Mouse (Mus musculus) hindbrain, embryonic 12.5 days (tissue): ENCODE results near the gene Gna15. TPM values are rescaled to one million over a fixed set of nuclear protein-coding genes. Genes with fewer than 3 reads are reported as not detected.

Experiments used
- ATAC-seq: fragments of 200-750 bp; cut with Nextera tagmentation; 2 replicates; pipeline ENCODE4 v1.8.0; 2017; ENCODE audit warnings: moderate TSS enrichment; ENCODE audit not compliant: low FRiP score
- H3K27ac ChIP-seq: fragments of 300-500 bp; sonication (generic); 2 replicates; pipeline ENCODE4 v1.5.1; 2016; ENCODE audit warnings: mild to moderate bottlenecking
- H3K27me3 ChIP-seq: fragments of 300-500 bp; sonication (generic); 2 replicates; pipeline ENCODE4 v1.6.1; 2016; ENCODE audit warnings: mild to moderate bottlenecking
- H3K36me3 ChIP-seq: fragments of 300-500 bp; sonication (generic); 2 replicates; pipeline ENCODE4 v1.6.1; 2016; ENCODE audit warnings: mild to moderate bottlenecking
- H3K4me1 ChIP-seq: fragments of 300-500 bp; sonication (generic); 2 replicates; pipeline ENCODE4 v1.6.1; 2016
- H3K4me2 ChIP-seq: fragments of 300-500 bp; sonication (generic); replicated peaks from 2 replicates; pipeline ENCODE4 v1.6.1; 2016; ENCODE audit warnings: mild to moderate bottlenecking
- H3K4me3 ChIP-seq: fragments of 300-500 bp; sonication (generic); 2 replicates; pipeline ENCODE4 v1.5.1; 2016; ENCODE audit warnings: mild to moderate bottlenecking
- H3K9ac ChIP-seq: fragments of 300-500 bp; sonication (generic); 2 replicates; pipeline ENCODE4 v1.6.1; 2016; ENCODE audit warnings: mild to moderate bottlenecking, moderate library complexity
- H3K9me3 ChIP-seq: fragments of 300-500 bp; sonication (generic); replicated peaks from 2 replicates; pipeline ENCODE4 v1.6.1; 2016; ENCODE audit warnings: mild to moderate bottlenecking
- WGBS: fragments of 180-500 bp; shearing (Covaris S2); methylation state at CpG from one replicate; pipeline ENCODE4 v1.1.7; 2016; 5-methylcytosine and 5-hydroxymethylcytosine counted together
- polyA plus RNA-seq: library from polyadenylated mRNA; unstranded; fragments of >200 nt; fragmentation: Nextera tagmentation; extraction: Ambion mirVana; gene quantifications from 2 replicates; pipeline ENCODE4 v1.2.1, GENCODE M21; 2016

Gna15 gene
- polyA plus RNA-seq, 1 experiment from 2014 or later, result 0.75 TPM

DNA sequence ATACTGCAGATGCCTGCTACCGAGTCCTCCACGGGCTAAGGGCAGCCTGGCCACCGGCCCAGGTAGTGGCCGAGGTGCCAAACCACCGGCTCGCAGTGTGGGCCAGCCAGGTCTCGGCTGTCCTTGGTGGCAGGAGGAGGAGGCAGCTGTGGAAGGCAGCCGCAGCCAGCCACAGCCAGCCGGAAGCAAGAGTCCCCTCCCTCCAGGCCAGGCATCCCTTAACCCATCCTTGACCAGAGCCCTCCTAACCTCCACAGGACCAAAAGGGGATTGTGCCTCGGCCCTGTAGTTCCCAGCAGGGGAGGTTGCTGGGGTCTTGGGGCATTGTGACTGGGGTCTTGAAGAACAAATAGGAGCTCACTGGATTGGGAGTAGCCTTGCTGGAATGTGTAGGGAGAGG lies 40.2 kb upstream of the Gna15 start:
- ATAC-seq, result no peak
- Histone ChIP-seq H3K4me2 (peak overlapping the region; percentile 40), H3K9me3 (no peaks in the 10 kb centered on the region), H3K36me3 (peaks cover 31% of the 10 kb centered on the region), H3K9ac (peak overlapping the region; percentile 46; the same call in 1 of the 2 replicates), H3K27ac (peak overlapping the region; percentile 60; the same call in 1 of the 2 replicates), H3K4me1 (peaks cover 56% of the 10 kb centered on the region), H3K27me3 (peaks cover 47% of the 10 kb centered on the region), H3K4me3 (peak overlapping the region; percentile 20)
- 1% methylated on average over 10 of the region's 10 CpGs for whole genome bisulfite sequencing

DNA sequence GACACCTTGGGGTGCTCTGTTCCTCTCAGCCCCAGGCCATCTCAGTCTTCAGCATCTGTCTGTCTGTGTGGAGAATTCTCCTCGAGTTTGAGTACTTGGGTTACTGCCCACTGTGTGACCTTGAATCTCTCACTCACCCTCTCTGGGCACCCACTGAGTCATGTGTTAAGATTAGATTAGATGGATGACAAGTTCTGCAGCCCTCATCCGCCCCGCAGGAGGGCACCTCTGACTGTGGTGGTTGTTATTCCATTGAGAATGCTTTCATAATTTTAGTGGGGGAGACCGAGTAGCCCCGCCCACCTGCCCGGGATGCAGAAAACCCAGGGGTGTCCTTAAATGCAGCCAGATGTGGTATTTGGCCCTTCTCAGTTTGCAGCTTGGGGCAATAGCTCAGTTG lies 39.5 kb upstream of the Gna15 start:
- H3K36me3 ChIP-seq, result peaks cover 31% of the 10 kb centered on the region
- no peak for ATAC-seq

DNA sequence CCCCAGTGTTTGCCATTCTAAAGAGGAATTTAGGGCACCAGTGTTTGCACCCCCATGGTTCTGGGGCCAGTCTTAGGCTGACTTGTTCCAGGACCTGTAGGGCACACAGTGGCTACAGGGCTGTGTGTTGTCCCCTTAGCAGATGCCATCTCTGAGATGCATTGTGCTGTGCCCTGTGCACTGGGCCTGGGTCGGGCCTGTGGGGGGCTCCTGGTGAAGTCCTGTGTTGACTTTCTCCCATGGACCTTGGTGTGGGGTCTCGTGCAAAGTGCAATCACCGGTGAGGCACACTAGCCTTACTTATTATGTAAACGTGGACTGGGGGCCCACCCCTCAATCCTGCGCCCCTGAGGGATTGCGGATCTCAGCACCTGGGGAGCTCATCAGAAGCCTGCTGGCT lies 38.4 kb upstream of the Gna15 start:
- Histone ChIP-seq H3K9me3 (no peaks in the 10 kb centered on the region), H3K4me2 (peak overlapping the region; percentile 19; the same call in 1 of the 2 replicates), H3K27ac (no peak overlapping the region), H3K36me3 (peaks cover 31% of the 10 kb centered on the region), H3K9ac (0 out of 2 replicates have a peak overlapping the region, but pooled peaks have one; percentile 5), H3K27me3 (peaks cover 38% of the 10 kb centered on the region), H3K4me3 (no peak overlapping the region), H3K4me1 (peaks cover 49% of the 10 kb centered on the region)
- no peak for ATAC-seq
- WGBS, result 77% methylated on average over 6 of the region's 6 CpGs

More for the DNA sequence above, 39.5 kb upstream of the Gna15 start:
- peak overlapping the region; percentile 19; the same call in 1 of the 2 replicates for H3K4me2 ChIP-seq
- 49% methylated on average over 6 of the region's 6 CpGs for WGBS
- peak overlapping the region; percentile 36; the same call in 1 of the 2 replicates for H3K9ac ChIP-seq
- H3K27ac ChIP-seq, result no peak overlapping the region
- H3K4me1 ChIP-seq, result peaks cover 54% of the 10 kb centered on the region
- peaks cover 45% of the 10 kb centered on the region for H3K27me3 ChIP-seq
- no peaks in the 10 kb centered on the region for H3K9me3 ChIP-seq
- 0 out of 2 replicates have a peak overlapping the region, but pooled peaks have one; percentile 20 for H3K4me3 ChIP-seq

DNA sequence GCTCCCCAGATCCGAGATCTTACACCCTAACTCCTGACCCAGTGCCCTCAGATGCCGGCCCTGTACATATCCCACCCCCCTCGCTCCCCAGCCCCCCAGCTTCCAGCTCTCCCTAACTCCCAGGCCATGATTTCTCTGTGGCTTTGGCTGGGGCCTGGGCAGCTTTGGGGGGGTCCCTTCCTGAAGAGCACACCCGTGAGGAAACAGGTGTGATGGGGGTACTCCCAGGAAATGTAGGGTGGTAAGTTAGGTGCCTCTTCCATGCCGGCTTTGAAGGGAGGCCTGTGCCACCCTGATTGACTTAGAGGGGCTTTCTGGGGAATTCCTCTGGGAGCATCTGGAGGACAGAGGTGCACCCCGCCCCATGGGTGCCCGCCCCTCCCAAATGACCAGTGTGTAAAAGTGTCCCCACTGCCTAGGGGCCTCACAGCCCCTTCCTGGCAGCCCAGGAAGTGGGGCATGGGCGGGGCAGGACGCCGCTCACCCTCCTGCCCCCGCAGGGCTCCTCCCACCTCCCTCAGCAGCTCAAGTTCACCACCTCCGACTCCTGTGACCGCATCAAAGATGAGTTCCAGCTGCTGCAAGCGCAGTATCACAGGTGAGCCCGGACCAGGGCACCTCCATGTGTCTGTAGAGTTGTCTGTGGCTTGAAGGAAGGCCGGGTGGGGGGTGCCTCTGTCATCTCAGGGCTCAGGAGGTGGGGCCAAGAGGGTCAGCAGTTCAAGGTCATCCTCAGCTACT lies 36.9 kb upstream of the Gna15 start:
- no peak for ATAC-seq
- 22% methylated on average over 13 of the region's 16 CpGs for WGBS
- Histone ChIP-seq H3K9me3 (no peaks in the 10 kb centered on the region), H3K27me3 (peaks cover 23% of the 10 kb centered on the region), H3K36me3 (peaks cover 26% of the 10 kb centered on the region), H3K27ac (no peak overlapping the region; the same call in 1 of the 2 replicates), H3K9ac (peak overlapping the region; percentile 92), H3K4me2 (peak overlapping the region; percentile 91), H3K4me1 (peaks cover 49% of the 10 kb centered on the region), H3K4me3 (peak overlapping the region; percentile 65)

DNA sequence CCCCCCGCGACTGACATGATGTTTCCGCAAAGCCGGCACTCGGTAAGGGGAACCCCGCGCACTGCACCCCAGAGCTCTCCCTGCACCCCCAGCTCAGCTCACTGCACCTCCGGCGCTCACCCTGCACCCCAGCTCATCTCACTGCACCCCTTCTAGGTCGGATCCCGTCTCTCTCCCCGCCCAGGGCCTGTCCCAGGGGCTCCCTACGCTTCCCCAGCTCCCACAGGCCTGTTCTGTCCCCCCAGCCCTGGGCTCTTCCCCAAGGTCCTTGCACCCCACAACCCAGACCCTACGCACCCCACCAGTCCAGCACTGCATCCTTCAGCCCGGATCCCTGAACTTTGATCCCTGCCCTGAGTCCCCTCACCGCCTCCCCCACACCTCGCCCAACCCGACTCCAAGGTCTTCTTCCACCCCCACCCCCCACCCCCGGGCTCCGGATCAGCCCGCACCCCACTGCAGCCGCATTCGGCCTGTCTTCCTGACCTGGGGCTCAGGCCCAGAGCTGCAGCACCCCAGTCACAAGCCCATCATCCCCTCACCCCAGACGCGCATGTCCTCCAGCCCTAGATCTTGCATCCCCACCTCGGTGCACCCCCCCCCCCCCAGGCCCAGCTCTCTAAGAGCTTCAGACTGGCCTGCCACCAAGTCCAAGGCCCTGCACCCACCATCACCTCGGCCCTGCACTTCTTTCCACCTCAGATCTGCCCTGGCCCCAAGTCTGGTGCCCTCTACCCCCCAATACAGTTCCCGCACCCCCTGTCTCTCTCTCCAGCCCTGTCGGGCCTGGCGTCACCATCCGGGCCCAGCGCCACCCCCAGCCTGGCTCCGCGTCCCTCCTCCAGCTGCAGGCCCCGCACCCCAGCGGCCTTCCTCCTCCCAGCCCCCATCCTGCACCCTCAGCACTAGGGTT lies 35.9 kb upstream of the Gna15 start:
- Histone ChIP-seq H3K4me3 (peak overlapping the region; percentile 65), H3K27ac (peak overlapping the region; percentile 88), H3K27me3 (peaks cover 13% of the 10 kb centered on the region), H3K4me1 (peaks cover 43% of the 10 kb centered on the region), H3K9ac (peak overlapping the region; percentile 92), H3K4me2 (peak overlapping the region; percentile 91), H3K36me3 (peaks cover 16% of the 10 kb centered on the region; the same call in 1 of the 2 replicates), H3K9me3 (no peaks in the 10 kb centered on the region)
- WGBS, result 2% methylated on average over 32 of the region's 36 CpGs
- ATAC-seq, result peak; percentile 42

DNA sequence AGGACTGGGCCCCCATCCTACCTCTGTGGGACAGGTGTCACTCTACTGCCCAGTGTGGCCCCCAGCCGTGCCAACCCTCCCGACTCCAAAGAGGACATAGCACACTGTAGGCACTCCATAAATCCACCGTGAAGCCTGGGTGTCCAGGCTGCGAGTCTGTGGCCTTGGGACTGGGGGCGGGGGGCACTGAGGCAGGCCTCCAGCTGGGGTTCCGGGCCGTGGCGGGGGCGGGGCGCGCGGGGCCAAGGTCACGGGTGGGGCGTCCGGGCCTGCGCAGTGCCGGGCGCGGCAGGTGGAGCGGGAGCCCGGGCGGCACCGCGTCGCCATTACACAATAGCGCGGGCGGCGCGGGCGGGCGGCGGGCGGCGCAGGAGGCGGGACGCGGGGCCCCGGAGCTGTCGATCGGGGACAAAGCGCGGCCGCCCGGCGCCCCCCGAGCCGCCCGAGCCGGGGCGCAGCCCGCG lies 35.2 kb upstream of the Gna15 start, which contains the start of gene Aes:
TSS of gene Aes (plus strand) at position 326 of the 464 bp plus-strand sequence.
- Histone ChIP-seq H3K27ac (peak within 1 kb of the TSS; percentile 88), H3K9me3 (no peaks in the 10 kb centered on the region), H3K4me1 (peaks cover 36% of the 10 kb centered on the region), H3K9ac (peak within 1 kb of the TSS; percentile 92), H3K4me2 (peak within 1 kb of the TSS; percentile 91), H3K27me3 (peaks cover 8% of the 10 kb centered on the region; the same call in 1 of the 2 replicates), H3K4me3 (peak within 1 kb of the TSS; percentile 65), H3K36me3 (peaks cover 10% of the 10 kb centered on the region; the same call in 1 of the 2 replicates)
- peak; percentile 62 for ATAC-seq
- 0% methylated on average over 12 of the region's 53 CpGs for WGBS

DNA sequence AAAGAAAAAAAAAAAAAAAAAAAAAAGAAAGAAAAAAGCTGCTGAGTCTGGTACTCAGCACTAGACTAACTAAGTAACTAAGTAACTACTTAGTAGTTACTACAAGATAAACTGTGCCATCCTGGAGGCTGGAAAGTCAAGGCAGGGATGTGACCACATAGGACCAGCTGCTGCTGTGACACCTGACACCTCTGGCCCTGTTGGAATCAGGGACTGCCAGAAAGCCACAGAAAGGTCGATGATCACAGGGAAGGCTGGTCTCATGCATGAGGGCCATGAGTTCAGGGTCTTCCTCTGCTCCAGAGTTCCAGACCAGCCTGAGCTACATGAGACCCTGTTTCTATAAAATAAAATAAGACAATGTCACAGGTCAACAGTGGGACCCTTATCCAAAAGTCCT lies 33.5 kb upstream of the Gna15 start:
- H3K9ac ChIP-seq, result no peak overlapping the region
- no peak overlapping the region for H3K4me3 ChIP-seq
- no peak for ATAC-seq
- H3K27me3 ChIP-seq, result 0 out of 2 replicates have a peak, but pooled peaks cover 2% of the 10 kb centered on the region
- peaks cover 20% of the 10 kb centered on the region for H3K4me1 ChIP-seq
- 0 out of 2 replicates have a peak, but pooled peaks cover 3% of the 10 kb centered on the region for H3K9me3 ChIP-seq
- H3K4me2 ChIP-seq, result no peak overlapping the region
- H3K27ac ChIP-seq, result no peak overlapping the region
- H3K36me3 ChIP-seq, result peaks cover 8% of the 10 kb centered on the region; the same call in 1 of the 2 replicates
- WGBS, result 42% methylated on average over 1 of the region's 1 CpGs

DNA sequence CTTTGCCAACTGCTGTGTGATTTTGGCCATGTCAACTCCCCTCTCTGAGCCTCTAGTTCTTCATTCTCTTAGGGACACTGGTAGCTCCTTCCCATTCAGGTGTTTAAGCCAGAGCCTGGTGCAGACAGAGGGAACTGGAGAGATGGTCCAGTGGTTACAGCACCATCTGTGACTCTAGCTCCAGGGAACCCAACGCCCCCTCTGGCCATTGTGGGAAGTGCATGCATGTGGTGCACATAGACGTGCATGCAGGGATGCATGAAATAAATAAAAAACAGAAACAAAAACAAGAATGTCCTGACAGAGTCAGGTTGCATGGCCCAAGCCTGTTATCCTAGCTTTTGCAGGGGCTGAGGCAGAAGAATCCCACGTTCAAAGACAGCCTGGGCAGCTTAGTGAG lies 32.3 kb upstream of the Gna15 start:
- Histone ChIP-seq H3K9me3 (0 out of 2 replicates have a peak, but pooled peaks cover 3% of the 10 kb centered on the region), H3K36me3 (0 out of 2 replicates have a peak, but pooled peaks cover 1% of the 10 kb centered on the region), H3K4me2 (no peak overlapping the region), H3K9ac (no peak overlapping the region), H3K27ac (no peak overlapping the region), H3K27me3 (no peaks in the 10 kb centered on the region), H3K4me3 (no peak overlapping the region), H3K4me1 (peaks cover 18% of the 10 kb centered on the region)
- 76% methylated on average over 3 of the region's 3 CpGs for WGBS
- ATAC-seq, result no peak

DNA sequence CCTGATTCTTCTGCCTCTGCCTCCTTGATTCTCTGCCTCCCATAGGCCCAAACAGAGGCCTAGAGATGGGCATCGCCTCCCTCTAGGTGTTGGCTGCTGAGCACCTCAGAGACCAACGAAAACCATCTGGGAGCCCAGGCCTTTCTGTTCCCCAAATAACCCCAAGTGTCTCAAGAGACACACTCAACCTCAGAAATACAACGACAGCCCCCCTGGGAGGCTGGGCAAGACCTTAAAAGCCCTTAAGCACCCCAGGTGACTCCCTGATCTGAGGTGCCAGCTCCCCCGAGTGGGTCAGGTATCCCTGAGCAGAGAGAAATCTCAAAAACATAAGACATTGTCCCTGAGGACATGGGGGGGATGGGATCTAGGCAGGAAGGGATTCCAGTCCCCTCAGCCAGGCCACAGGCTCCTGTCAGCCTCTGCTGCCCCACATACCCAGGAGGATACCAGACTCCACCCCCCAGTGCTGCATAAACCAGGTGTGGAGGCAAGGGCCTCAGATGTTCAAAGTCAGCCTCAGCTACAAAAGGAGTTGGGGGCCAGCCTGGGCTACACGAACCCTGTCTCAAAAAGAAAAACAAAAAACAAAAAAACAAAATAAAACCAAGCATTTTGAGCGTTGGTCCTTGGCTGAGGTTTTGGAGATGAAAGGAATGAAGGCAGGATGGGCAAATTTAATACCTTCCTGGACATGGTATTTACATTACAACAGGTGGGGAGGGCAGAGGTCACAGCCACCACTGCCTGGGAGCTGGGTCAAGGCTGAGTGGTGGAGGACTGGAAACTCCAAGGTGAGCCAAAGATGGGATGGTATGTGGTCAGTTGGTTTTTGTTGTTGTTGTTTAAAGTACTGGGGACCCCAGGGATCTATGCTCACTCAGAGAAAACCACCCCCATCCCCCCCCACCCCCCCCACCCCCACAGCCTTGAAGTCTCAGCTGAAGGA lies 30.1 kb upstream of the Gna15 start:
- ATAC-seq, result no peak
- Histone ChIP-seq H3K9me3 (0 out of 2 replicates have a peak, but pooled peaks cover 3% of the 10 kb centered on the region), H3K27me3 (no peaks in the 10 kb centered on the region), H3K36me3 (no peaks in the 10 kb centered on the region), H3K27ac (no peak overlapping the region), H3K4me3 (no peak overlapping the region), H3K9ac (no peak overlapping the region), H3K4me1 (peaks cover 6% of the 10 kb centered on the region; the same call in 1 of the 2 replicates), H3K4me2 (no peak overlapping the region)
- 83% methylated on average over 6 of the region's 6 CpGs for WGBS

DNA sequence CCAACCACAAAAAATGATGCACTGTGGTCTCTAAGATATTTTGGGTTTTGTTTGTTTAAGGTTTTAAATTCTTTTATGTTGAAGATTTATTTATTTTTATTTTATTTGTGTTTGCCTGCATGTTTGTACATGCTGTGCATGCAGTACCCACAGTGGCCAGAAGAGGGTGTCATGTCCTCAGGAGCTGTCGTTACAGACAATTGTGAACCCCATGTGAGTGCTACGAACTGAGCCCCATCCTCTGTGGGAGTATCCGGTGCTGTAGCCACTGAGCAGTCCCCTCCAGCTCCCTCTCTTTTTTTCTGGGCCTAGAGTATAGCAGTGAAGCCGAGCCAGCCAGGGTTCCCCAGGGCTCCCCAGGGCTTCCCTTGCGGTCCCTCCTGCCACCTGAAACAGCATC lies 29.2 kb upstream of the Gna15 start:
- Histone ChIP-seq H3K27me3 (no peaks in the 10 kb centered on the region), H3K27ac (no peak overlapping the region), H3K4me1 (peaks cover 2% of the 10 kb centered on the region; the same call in 1 of the 2 replicates), H3K36me3 (no peaks in the 10 kb centered on the region), H3K4me2 (no peak overlapping the region), H3K9me3 (0 out of 2 replicates have a peak, but pooled peaks cover 3% of the 10 kb centered on the region), H3K4me3 (no peak overlapping the region), H3K9ac (no peak overlapping the region)
- ATAC-seq, result no peak
- WGBS, result 85% methylated on average over 5 of the region's 5 CpGs

DNA sequence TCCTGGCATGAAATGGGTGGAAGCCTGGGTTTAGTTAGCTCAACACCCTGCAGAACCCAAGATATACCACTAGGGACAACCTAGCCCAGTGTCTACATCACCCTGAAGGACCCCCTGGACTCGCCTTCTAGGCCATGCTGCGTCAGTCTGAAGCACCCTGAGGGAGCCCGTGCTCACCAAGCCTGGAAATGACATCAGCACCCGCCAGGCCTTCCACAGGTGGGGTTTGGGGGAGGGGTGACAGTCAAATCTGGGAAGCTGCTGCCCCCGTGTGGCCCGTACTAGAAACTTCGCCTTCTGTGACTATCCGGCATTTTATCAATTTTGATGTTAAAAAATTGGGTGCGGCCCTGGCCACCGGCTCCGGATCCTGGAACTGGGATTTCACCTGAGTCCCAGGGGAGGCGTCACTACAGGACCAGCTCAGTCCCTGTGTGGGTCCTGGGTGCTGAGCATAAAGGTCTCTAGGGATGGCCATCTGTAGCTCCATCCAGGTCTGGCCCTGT lies 27.6 kb upstream of the Gna15 start:
- H3K4me2 ChIP-seq, result no peak overlapping the region
- H3K4me1 ChIP-seq, result peaks cover 2% of the 10 kb centered on the region; the same call in 1 of the 2 replicates
- no peak overlapping the region for H3K9ac ChIP-seq
- H3K36me3 ChIP-seq, result no peaks in the 10 kb centered on the region
- no peaks in the 10 kb centered on the region for H3K27me3 ChIP-seq
- 6% methylated on average over 12 of the region's 12 CpGs for WGBS
- 0 out of 2 replicates have a peak overlapping the region, but pooled peaks have one; percentile 12 for H3K27ac ChIP-seq
- 0 out of 2 replicates have a peak, but pooled peaks cover 3% of the 10 kb centered on the region for H3K9me3 ChIP-seq
- no peak overlapping the region for H3K4me3 ChIP-seq
- ATAC-seq, result peak; percentile 65
